Mouse (Mus musculus): ENCODE measurements around the gene Neil3. TPM values are rescaled to one million over a fixed set of nuclear protein-coding genes. Genes with fewer than 3 reads are reported as not detected.

Gene Neil3
- polyA plus RNA-seq, 1 experiment from 2014 or later: 6.0 TPM

- no peaks in the 10 kb centered on the region for H3K9me3 ChIP-seq (ENCODE audit: control insufficient read depth, low read length)
- no peak for DNase-seq
- 95% methylated on average over 7 of the region's 7 CpGs for WGBS
Measured at GRCm38 (mm10) chr8:53613577-53614287, 25.1 kb downstream of the Neil3 start.

GRCm38 (mm10) chr8:53612297-53612696 is 26.6 kb downstream of the Neil3 start:
- no peaks in the 10 kb centered on the region for H3K4me1 ChIP-seq (ENCODE audit: control insufficient read depth, insufficient read depth, low read length)
- no peak for ATAC-seq (ENCODE audit: low FRiP score, low TSS enrichment)
- no peaks in the 10 kb centered on the region for H3K36me3 ChIP-seq (ENCODE audit: control insufficient read depth, insufficient read depth, low read length)
- no peak for DNase-seq
- H3K4me3 ChIP-seq (replicated peaks; ENCODE audit: low read depth, low read length): no peak overlapping the region
- no peak overlapping the region for H3K27ac ChIP-seq (replicated peaks; ENCODE audit: low read depth, low read length)
- H3K9me3 ChIP-seq (ENCODE audit: control insufficient read depth, low read length): no peaks in the 10 kb centered on the region
- H3K27me3 ChIP-seq (ENCODE audit: control insufficient read depth, insufficient read depth, low read length): no peaks in the 10 kb centered on the region
- H3K9ac ChIP-seq (replicated peaks; ENCODE audit: low read length): no peak overlapping the region
- no peak overlapping the region for H3K4me2 ChIP-seq (ENCODE audit: low read length)
- WGBS: 71% methylated on average over 7 of the region's 7 CpGs

More at GRCm38 (mm10) chr8:53613577-53614287, 25.1 kb downstream of the Neil3 start:
- Histone ChIP-seq H3K9ac (replicated peaks; ENCODE audit: low read length) (no peak overlapping the region), H3K27ac (replicated peaks; ENCODE audit: low read depth, low read length) (no peak overlapping the region), H3K4me3 (replicated peaks; ENCODE audit: low read depth, low read length) (no peak overlapping the region), H3K27me3 (ENCODE audit: control insufficient read depth, insufficient read depth, low read length) (no peaks in the 10 kb centered on the region), H3K36me3 (ENCODE audit: control insufficient read depth, insufficient read depth, low read length) (no peaks in the 10 kb centered on the region), H3K4me2 (ENCODE audit: low read length) (no peak overlapping the region), H3K4me1 (ENCODE audit: control insufficient read depth, insufficient read depth, low read length) (no peaks in the 10 kb centered on the region)
- no peak; the same call in 1 of the 2 replicates for ATAC-seq (ENCODE audit: low FRiP score, low TSS enrichment)

GRCm38 (mm10) chr8:53607040-53607439 is 31.8 kb downstream of the Neil3 start:
- no peaks in the 10 kb centered on the region for H3K9me3 ChIP-seq (ENCODE audit: control insufficient read depth, low read length)
- no peak overlapping the region for H3K9ac ChIP-seq (replicated peaks; ENCODE audit: low read length)
- H3K27ac ChIP-seq (replicated peaks; ENCODE audit: low read depth, low read length): no peak overlapping the region
- no peaks in the 10 kb centered on the region for H3K36me3 ChIP-seq (ENCODE audit: control insufficient read depth, insufficient read depth, low read length)
- no peak for ATAC-seq (ENCODE audit: low FRiP score, low TSS enrichment)
- H3K4me3 ChIP-seq (replicated peaks; ENCODE audit: low read depth, low read length): no peak overlapping the region
- no peaks in the 10 kb centered on the region for H3K27me3 ChIP-seq (ENCODE audit: control insufficient read depth, insufficient read depth, low read length)
- peak; percentile 66 for DNase-seq
- no peaks in the 10 kb centered on the region for H3K4me1 ChIP-seq (ENCODE audit: control insufficient read depth, insufficient read depth, low read length)
- H3K4me2 ChIP-seq (ENCODE audit: low read length): no peak overlapping the region
- 46% methylated on average over 3 of the region's 3 CpGs for WGBS

- ATAC-seq (ENCODE audit: low FRiP score, low TSS enrichment) (no peak), DNase-seq (no peak)
- Histone ChIP-seq H3K4me1 (ENCODE audit: control insufficient read depth, insufficient read depth, low read length) (0 out of 2 replicates have a peak, but pooled peaks cover 5% of the 10 kb centered on the region), H3K36me3 (ENCODE audit: control insufficient read depth, insufficient read depth, low read length) (no peaks in the 10 kb centered on the region), H3K4me3 (replicated peaks; ENCODE audit: low read depth, low read length) (no peak overlapping the region), H3K27me3 (ENCODE audit: control insufficient read depth, insufficient read depth, low read length) (no peaks in the 10 kb centered on the region), H3K27ac (replicated peaks; ENCODE audit: low read depth, low read length) (no peak overlapping the region), H3K4me2 (ENCODE audit: low read length) (no peak overlapping the region), H3K9me3 (ENCODE audit: control insufficient read depth, low read length) (no peaks in the 10 kb centered on the region), H3K9ac (replicated peaks; ENCODE audit: low read length) (no peak overlapping the region)
- WGBS: 94% methylated on average over 5 of the region's 5 CpGs
Measured at GRCm38 (mm10) chr8:53604906-53605305, 34.0 kb downstream of the Neil3 start.

GRCm38 (mm10) chr8:53603672-53604071 is 35.2 kb downstream of the Neil3 start:
- Histone ChIP-seq H3K27ac (replicated peaks; ENCODE audit: low read depth, low read length) (no peak overlapping the region), H3K27me3 (ENCODE audit: control insufficient read depth, insufficient read depth, low read length) (no peaks in the 10 kb centered on the region), H3K9me3 (ENCODE audit: control insufficient read depth, low read length) (no peaks in the 10 kb centered on the region), H3K4me2 (ENCODE audit: low read length) (no peak overlapping the region), H3K36me3 (ENCODE audit: control insufficient read depth, insufficient read depth, low read length) (no peaks in the 10 kb centered on the region), H3K9ac (replicated peaks; ENCODE audit: low read length) (no peak overlapping the region), H3K4me1 (ENCODE audit: control insufficient read depth, insufficient read depth, low read length) (0 out of 2 replicates have a peak, but pooled peaks cover 5% of the 10 kb centered on the region), H3K4me3 (replicated peaks; ENCODE audit: low read depth, low read length) (no peak overlapping the region)
- DNase-seq: no peak
- no peak for ATAC-seq (ENCODE audit: low FRiP score, low TSS enrichment)
- WGBS: 92% methylated on average over 4 of the region's 4 CpGs

GRCm38 (mm10) chr8:53600826-53601225 is 38.0 kb downstream of the Neil3 start:
- 40% methylated on average over 3 of the region's 3 CpGs for whole genome bisulfite sequencing
- H3K4me1 ChIP-seq (ENCODE audit: control insufficient read depth, insufficient read depth, low read length): 0 out of 2 replicates have a peak, but pooled peaks cover 5% of the 10 kb centered on the region
- H3K27me3 ChIP-seq (ENCODE audit: control insufficient read depth, insufficient read depth, low read length): no peaks in the 10 kb centered on the region
- ATAC-seq (ENCODE audit: low FRiP score, low TSS enrichment): peak; percentile 72; the same call in 1 of the 2 replicates
- H3K9me3 ChIP-seq (ENCODE audit: control insufficient read depth, low read length): no peaks in the 10 kb centered on the region
- H3K4me3 ChIP-seq (replicated peaks; ENCODE audit: low read depth, low read length): no peak overlapping the region
- H3K27ac ChIP-seq (replicated peaks; ENCODE audit: low read depth, low read length): peak overlapping the region; percentile 62
- peak overlapping the region; percentile 0; the same call in 1 of the 2 replicates for H3K4me2 ChIP-seq (ENCODE audit: low read length)
- peak; percentile 42 for DNase-seq
- H3K9ac ChIP-seq (replicated peaks; ENCODE audit: low read length): no peak overlapping the region
- H3K36me3 ChIP-seq (ENCODE audit: control insufficient read depth, insufficient read depth, low read length): no peaks in the 10 kb centered on the region

DNA sequence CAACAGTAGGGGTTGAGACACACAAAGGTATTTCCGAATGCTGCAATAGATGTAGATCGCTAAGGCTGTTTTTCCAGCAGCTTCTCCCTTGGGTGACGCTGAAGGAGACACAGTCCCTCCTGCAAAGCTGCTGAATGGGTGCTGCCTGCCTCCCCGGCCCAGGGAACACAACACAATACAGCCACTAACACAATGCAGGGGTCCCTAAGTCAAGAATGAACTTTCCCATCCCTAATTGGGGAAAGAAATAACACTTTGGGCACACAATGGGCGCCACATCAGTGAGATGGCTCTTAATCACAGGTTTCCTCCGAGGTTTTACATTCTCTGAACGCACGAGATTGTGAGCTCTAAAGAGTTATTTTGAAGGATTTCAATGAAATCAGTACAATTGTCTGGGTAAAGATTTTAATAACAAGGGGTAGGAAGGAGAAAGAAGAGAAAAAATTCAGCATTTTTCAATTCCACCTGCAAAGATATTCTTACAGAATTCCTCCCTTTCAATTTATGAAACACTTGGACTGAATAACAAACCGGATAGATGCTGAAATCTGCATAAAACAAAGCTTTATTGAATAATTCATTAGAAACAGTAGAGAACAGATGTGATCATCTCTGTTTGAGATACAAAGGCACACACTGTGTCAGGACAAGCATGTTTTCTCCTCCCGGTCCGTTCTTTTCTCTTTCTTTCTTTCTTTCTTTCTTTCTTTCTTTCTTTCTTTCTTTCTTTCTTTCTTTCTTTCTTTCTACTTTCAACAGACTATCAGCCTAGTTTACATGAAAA is 38.6 kb downstream of the Neil3 start:
- DNase-seq: peak; percentile 47
- peak; percentile 89; the same call in 1 of the 2 replicates for ATAC-seq (ENCODE audit: low FRiP score, low TSS enrichment)
- H3K4me2 ChIP-seq (ENCODE audit: low read length): peak overlapping the region; percentile 0; the same call in 1 of the 2 replicates
- no peaks in the 10 kb centered on the region for H3K27me3 ChIP-seq (ENCODE audit: control insufficient read depth, insufficient read depth, low read length)
- H3K4me3 ChIP-seq (replicated peaks; ENCODE audit: low read depth, low read length): no peak overlapping the region
- no peaks in the 10 kb centered on the region for H3K9me3 ChIP-seq (ENCODE audit: control insufficient read depth, low read length)
- 0 out of 2 replicates have a peak, but pooled peaks cover 5% of the 10 kb centered on the region for H3K4me1 ChIP-seq (ENCODE audit: control insufficient read depth, insufficient read depth, low read length)
- peak overlapping the region; percentile 62 for H3K27ac ChIP-seq (replicated peaks; ENCODE audit: low read depth, low read length)
- no peaks in the 10 kb centered on the region for H3K36me3 ChIP-seq (ENCODE audit: control insufficient read depth, insufficient read depth, low read length)
- H3K9ac ChIP-seq (replicated peaks; ENCODE audit: low read length): no peak overlapping the region
- 47% methylated on average over 11 of the region's 11 CpGs for WGBS

GRCm38 (mm10) chr8:53598101-53598500 is 40.8 kb downstream of the Neil3 start:
- no peak overlapping the region for H3K4me3 ChIP-seq (replicated peaks; ENCODE audit: low read depth, low read length)
- 0 out of 2 replicates have a peak, but pooled peaks cover 5% of the 10 kb centered on the region for H3K4me1 ChIP-seq (ENCODE audit: control insufficient read depth, insufficient read depth, low read length)
- no peaks in the 10 kb centered on the region for H3K27me3 ChIP-seq (ENCODE audit: control insufficient read depth, insufficient read depth, low read length)
- no peaks in the 10 kb centered on the region for H3K36me3 ChIP-seq (ENCODE audit: control insufficient read depth, insufficient read depth, low read length)
- 88% methylated on average over 1 of the region's 1 CpGs for WGBS
- DNase-seq: no peak
- ATAC-seq (ENCODE audit: low FRiP score, low TSS enrichment): no peak
- no peak overlapping the region for H3K9ac ChIP-seq (replicated peaks; ENCODE audit: low read length)
- no peak overlapping the region for H3K27ac ChIP-seq (replicated peaks; ENCODE audit: low read depth, low read length)
- H3K9me3 ChIP-seq (ENCODE audit: control insufficient read depth, low read length): no peaks in the 10 kb centered on the region
- no peak overlapping the region for H3K4me2 ChIP-seq (ENCODE audit: low read length)
